Mouse (Mus musculus): ENCODE measurements around the gene Ppp1r15a. TPM values are rescaled to one million over a fixed set of nuclear protein-coding genes. Genes with fewer than 3 reads are reported as not detected.

Gene Ppp1r15a
- polyA plus RNA-seq (2014; fragmentation: Illumina TruSeq; extraction: RNeasy Lipid Tissue Mini Kit (QIAGEN cat#74804); ENCODE audit: low read depth, low replicate concordance), result 0.95 TPM

DNA sequence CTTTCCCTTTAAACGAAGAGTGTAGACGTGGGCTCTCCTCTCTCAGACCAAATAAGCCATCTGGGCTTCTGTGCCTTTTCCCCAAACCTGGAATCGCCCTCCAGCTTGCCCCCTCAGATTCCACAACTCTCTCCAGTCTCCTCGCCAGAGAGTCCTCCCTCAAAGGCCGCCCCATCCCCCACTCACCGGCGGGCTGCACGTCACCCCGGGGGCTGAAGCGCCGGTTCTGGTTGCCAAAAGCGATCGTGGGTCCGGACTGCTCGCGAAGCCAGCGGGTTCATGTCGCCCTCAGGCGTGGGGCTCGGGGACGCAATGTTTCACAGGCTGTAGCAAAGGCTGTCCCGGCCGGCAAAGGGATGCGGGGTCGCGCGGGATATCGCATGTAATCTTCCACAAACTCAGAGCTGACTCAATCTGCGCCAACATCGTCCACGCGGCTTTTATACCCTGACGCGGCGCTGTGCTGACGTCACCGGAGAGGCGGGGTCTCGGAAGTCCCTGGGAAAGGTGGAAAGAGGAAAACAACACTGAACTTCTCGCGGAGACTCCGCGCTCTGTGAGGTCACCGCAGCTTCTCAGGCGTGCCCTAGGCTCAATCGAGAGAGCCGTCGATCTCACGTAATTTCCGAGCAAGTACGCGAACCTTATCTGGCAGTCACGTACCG, at the start of gene Ppp1r15a, which contains the start of gene Plekha4:
Gene Ppp1r15a, minus strand, starts transcription at position 460 of the 665 bp plus-strand sequence.
Gene Plekha4, plus strand, starts transcription at position 522 of the 665 bp plus-strand sequence.

DNA sequence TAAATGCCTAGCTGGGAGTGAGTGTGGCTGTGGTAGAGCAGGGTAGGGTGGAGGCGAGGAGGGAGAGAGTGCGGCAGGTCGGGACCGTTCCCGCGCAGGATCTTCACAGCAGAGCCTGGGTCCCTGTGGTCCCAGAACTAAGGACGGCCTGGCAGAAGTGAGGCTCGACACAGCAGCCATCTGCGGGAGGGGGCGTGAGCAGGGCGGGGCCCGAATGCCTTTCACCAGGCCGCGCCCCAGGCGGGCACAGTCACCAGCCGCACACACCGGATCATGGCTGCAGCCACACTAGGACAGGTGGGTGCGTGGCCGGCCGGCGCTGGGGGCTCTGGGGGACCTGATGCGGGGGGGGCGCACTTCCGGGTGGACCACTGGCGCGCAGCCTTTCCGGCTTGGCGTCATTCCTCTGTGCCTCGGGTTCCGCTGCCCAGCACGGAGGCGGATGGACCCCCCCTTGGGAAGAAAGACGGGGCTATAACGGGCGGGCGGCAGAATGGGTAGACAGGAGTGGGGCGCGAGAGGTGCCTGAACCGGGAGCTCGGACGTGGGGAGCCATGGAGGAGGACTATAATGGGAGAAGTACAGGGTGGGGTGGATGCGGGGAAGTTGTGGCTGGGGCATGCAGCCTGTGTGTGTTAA, 44.2 kb upstream of the Ppp1r15a start, which contains the start of gene Bcat2:
Gene Bcat2, plus strand, starts transcription at position 51 of the 639 bp plus-strand sequence.

DNA sequence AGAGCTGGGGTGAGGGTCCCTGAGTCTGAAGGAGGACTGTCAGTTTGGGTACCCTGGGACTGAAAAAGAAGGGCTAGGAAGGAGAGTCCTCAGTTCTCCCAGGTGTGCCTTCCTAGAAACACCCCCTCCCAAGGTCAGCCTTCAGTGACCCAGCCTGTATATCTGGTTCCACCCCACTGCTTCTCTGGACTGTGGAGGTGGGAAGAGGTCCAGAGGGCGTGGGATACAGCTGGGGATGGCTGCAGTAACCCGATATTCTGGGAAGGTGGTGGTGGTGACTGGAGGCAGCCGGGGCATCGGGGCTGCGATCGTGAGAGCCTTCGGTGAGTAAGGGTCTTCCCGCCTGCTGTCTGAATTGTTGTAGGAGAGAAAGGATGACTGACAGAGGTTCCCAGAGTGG, 28.7 kb upstream of the Ppp1r15a start, which contains the start of gene Hsd17b14:
Gene Hsd17b14, plus strand, starts transcription at position 150 of the 400 bp plus-strand sequence.

DNA sequence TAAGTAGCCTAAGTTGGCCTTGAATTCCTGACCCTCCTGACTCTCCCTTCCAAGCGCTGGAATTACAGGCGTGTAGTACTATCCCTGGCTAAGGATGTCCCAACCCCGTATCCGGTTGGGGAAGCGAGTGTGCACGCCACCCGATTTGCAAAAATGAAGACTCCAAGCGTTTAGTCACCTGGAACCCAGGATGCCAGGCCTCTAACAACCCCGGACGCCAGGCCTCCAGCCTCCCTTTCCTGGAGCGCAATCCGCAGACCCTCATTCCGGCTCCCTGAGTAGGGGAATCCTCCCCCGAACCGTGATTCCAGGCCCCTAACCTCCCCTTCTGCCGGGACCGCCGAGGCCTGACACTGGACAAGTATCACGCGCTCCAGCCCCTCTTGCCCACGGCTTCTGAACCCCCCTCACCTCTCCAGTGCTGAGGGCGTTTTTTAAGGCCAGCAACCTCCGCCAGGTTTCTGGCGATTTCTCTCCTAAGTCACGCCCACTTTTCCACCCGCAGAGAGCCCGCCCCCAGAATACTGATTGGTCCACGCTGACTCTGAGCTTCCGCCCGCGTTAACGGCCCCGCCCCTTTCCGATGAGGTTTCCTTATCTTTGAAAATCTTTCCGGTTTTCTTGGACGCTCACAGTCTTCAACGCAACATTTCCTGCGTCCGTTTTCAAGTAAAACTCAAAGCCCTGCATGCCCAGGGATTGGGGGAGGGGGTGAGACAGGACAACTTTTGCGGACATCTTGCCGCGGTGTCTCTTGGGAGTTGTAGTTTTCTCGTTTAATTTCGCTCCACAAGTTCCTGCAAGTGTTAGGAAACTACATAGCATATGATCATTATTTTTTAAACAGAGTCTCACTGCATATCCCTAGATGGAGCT, 15.9 kb downstream of the Ppp1r15a start, which contains the start of gene Nucb1:
Gene Nucb1, minus strand, starts transcription at position 495 of the 876 bp plus-strand sequence.

DNA sequence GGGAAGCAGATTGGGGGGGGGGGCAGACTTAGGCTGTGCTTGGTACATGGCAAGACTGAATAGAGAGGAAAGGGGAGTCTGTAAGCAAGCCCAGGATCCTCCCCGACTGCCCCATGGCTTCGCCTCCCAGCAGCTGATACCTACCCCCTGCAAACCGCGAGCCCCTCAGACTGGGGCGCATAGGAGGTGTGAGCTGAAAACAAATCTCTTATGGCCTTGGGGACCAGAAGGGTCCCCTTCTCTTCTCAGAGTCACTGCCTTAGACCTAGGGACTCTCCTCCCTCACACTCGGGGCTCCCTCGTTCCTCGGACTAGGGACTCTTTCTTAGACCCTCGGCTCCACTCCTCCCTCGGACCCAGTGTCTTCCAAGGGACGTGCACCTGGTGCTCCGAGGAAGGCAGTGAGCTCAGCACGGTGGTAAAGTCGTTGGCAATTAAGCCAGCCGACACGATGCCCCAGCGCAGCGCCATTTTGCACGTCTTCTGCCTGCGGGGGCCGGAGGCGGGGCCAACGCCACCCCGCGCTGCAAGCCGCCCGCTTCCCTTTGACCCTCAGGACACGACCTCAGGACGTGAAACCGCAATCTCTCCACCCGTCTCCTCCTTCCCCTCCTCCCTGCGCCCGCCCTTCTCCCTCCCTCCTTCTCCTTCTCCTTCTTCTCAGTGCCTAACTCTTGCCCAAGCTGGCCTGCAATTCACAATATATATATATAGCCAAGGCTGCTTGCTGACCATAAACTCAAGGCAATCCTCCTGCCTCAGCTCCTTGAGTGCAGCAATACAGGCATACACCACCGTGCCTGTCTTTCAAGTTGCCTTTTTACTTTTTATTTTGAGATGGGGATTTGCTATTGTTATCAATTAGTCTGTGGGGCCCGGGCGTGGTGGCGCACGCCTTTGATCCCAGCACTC, 37.5 kb downstream of the Ppp1r15a start, which contains the start of gene Dhdh:
Gene Dhdh, minus strand, starts transcription at position 513 of the 912 bp plus-strand sequence.

DNA sequence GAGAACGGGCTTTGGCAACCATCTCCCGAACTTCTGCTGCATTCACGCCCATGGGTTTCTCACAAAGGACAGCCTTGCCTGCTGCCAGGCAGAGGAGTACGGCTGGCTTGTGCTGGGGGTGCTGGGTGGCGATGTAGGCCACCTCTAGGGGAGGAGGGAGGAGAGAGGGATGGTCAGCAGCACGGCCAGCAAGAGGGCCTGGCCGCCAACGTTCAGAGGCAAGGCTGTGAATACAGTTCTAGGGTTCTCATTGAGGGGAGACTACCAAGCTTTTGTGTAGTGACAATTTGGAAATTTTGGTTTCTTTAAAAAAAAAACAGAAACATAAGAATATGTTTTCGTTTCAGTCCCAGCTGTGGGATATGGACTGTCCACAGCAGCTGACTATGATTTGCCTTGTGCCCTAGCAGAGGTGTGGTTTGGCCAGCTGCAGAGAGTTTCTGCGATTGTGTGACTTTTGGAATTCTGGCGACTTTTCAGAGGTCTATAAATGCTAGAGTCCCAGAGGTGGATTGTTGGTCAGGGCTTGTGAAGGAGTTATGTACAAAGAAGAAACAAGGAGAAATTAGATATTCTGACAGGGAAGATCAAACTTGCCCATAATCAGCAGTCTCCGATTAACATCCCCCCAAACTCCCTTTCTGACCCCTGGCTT, 39.2 kb downstream of the Ppp1r15a start, which contains the start of gene Gm45808:
Gene Gm45808, minus strand, starts transcription at position 51 of the 655 bp plus-strand sequence.

DNA sequence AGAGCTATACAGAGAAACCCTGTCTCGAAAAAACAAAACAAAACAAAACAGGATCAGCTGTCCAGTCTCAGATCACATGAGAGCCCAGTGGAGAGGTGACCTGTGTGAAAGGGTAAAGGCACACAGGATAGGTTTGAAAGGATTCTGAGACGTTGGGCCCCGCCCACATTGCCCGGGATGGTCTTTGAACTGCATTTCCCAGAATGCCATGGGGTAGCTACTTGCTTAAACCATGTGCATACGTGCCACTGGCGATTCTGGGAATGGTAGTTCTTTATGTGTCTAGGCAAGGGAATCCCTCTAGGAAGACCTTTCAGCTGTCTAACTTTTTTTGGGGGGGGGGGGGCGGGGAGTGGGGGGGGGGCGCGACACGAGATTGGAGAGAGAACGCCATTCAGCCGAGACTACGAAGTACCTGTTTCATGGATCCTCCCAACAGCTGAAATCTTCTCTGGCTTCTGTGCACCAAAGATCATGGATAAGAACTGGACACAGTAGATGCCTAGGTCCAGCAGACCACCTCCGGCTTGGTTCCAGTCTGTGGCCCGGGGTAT, 44.6 kb downstream of the Ppp1r15a start, which contains the start of gene Tulp2:
Gene Tulp2, plus strand, starts transcription at position 504 of the 554 bp plus-strand sequence.

Other genes starting within 250 kb of the Ppp1r15a start
- gene Slc6a21, start 248.8 kb downstream of the Ppp1r15a start, polyA plus RNA-seq (2014; fragmentation: Illumina TruSeq; extraction: RNeasy Lipid Tissue Mini Kit (QIAGEN cat#74804); ENCODE audit: low read depth, low replicate concordance), result not detected
- gene Trpm4, start 192.5 kb downstream of the Ppp1r15a start, polyA plus RNA-seq (2014; fragmentation: Illumina TruSeq; extraction: RNeasy Lipid Tissue Mini Kit (QIAGEN cat#74804); ENCODE audit: low read depth, low replicate concordance), result not detected
- not detected for gene Hrc, start 191.0 kb downstream of the Ppp1r15a start, polyA plus RNA-seq (2014; fragmentation: Illumina TruSeq; extraction: RNeasy Lipid Tissue Mini Kit (QIAGEN cat#74804); ENCODE audit: low read depth, low replicate concordance)
- not detected for gene Ppfia3, start 159.2 kb downstream of the Ppp1r15a start, polyA plus RNA-seq (2014; fragmentation: Illumina TruSeq; extraction: RNeasy Lipid Tissue Mini Kit (QIAGEN cat#74804); ENCODE audit: low read depth, low replicate concordance)
- gene Lin7b, start 155.7 kb downstream of the Ppp1r15a start, polyA plus RNA-seq (2014; fragmentation: Illumina TruSeq; extraction: RNeasy Lipid Tissue Mini Kit (QIAGEN cat#74804); ENCODE audit: low read depth, low replicate concordance), result not detected
- 36.2 TPM for gene Snrnp70, start 130.5 kb downstream of the Ppp1r15a start, polyA plus RNA-seq (2014; fragmentation: Illumina TruSeq; extraction: RNeasy Lipid Tissue Mini Kit (QIAGEN cat#74804); ENCODE audit: low read depth, low replicate concordance)
- gene Kcna7, start 120.6 kb downstream of the Ppp1r15a start, polyA plus RNA-seq (2014; fragmentation: Illumina TruSeq; extraction: RNeasy Lipid Tissue Mini Kit (QIAGEN cat#74804); ENCODE audit: low read depth, low replicate concordance), result not detected
- gene Ntf5, start 112.6 kb downstream of the Ppp1r15a start, polyA plus RNA-seq (2014; fragmentation: Illumina TruSeq; extraction: RNeasy Lipid Tissue Mini Kit (QIAGEN cat#74804); ENCODE audit: low read depth, low replicate concordance), result not detected
- not detected for gene Lhb, start 105.4 kb downstream of the Ppp1r15a start, polyA plus RNA-seq (2014; fragmentation: Illumina TruSeq; extraction: RNeasy Lipid Tissue Mini Kit (QIAGEN cat#74804); ENCODE audit: low read depth, low replicate concordance)
- 0.64 TPM for gene Gys1, start 91.4 kb downstream of the Ppp1r15a start, polyA plus RNA-seq (2014; fragmentation: Illumina TruSeq; extraction: RNeasy Lipid Tissue Mini Kit (QIAGEN cat#74804); ENCODE audit: low read depth, low replicate concordance)
- 0.58 TPM for gene Ruvbl2, start 88.2 kb downstream of the Ppp1r15a start, polyA plus RNA-seq (2014; fragmentation: Illumina TruSeq; extraction: RNeasy Lipid Tissue Mini Kit (QIAGEN cat#74804); ENCODE audit: low read depth, low replicate concordance)
- gene Ftl1, start 66.4 kb downstream of the Ppp1r15a start, polyA plus RNA-seq (2014; fragmentation: Illumina TruSeq; extraction: RNeasy Lipid Tissue Mini Kit (QIAGEN cat#74804); ENCODE audit: low read depth, low replicate concordance), result 81.8 TPM
- 0.79 TPM for gene Bax, start 59.4 kb downstream of the Ppp1r15a start, polyA plus RNA-seq (2014; fragmentation: Illumina TruSeq; extraction: RNeasy Lipid Tissue Mini Kit (QIAGEN cat#74804); ENCODE audit: low read depth, low replicate concordance)
- gene Tulp2, start 44.4 kb downstream of the Ppp1r15a start, polyA plus RNA-seq (2014; fragmentation: Illumina TruSeq; extraction: RNeasy Lipid Tissue Mini Kit (QIAGEN cat#74804); ENCODE audit: low read depth, low replicate concordance), result not detected
- gene Gm45808, start 39.5 kb downstream of the Ppp1r15a start, polyA plus RNA-seq (2014; fragmentation: Illumina TruSeq; extraction: RNeasy Lipid Tissue Mini Kit (QIAGEN cat#74804); ENCODE audit: low read depth, low replicate concordance), result not detected
- 85.8 TPM for gene Dhdh, start 37.5 kb downstream of the Ppp1r15a start, polyA plus RNA-seq (2014; fragmentation: Illumina TruSeq; extraction: RNeasy Lipid Tissue Mini Kit (QIAGEN cat#74804); ENCODE audit: low read depth, low replicate concordance)
- 38.2 TPM for gene Nucb1, start 15.9 kb downstream of the Ppp1r15a start, polyA plus RNA-seq (2014; fragmentation: Illumina TruSeq; extraction: RNeasy Lipid Tissue Mini Kit (QIAGEN cat#74804); ENCODE audit: low read depth, low replicate concordance)
- gene Plekha4, start 62 bp upstream of the Ppp1r15a start, polyA plus RNA-seq (2014; fragmentation: Illumina TruSeq; extraction: RNeasy Lipid Tissue Mini Kit (QIAGEN cat#74804); ENCODE audit: low read depth, low replicate concordance), result not detected
- not detected for gene Hsd17b14, start 28.6 kb upstream of the Ppp1r15a start, polyA plus RNA-seq (2014; fragmentation: Illumina TruSeq; extraction: RNeasy Lipid Tissue Mini Kit (QIAGEN cat#74804); ENCODE audit: low read depth, low replicate concordance)
- gene Bcat2, start 43.9 kb upstream of the Ppp1r15a start, polyA plus RNA-seq (2014; fragmentation: Illumina TruSeq; extraction: RNeasy Lipid Tissue Mini Kit (QIAGEN cat#74804); ENCODE audit: low read depth, low replicate concordance), result 3.7 TPM
- gene Fgf21, start 89.2 kb upstream of the Ppp1r15a start, polyA plus RNA-seq (2014; fragmentation: Illumina TruSeq; extraction: RNeasy Lipid Tissue Mini Kit (QIAGEN cat#74804); ENCODE audit: low read depth, low replicate concordance), result not detected
- gene Fut1, start 91.0 kb upstream of the Ppp1r15a start, polyA plus RNA-seq (2014; fragmentation: Illumina TruSeq; extraction: RNeasy Lipid Tissue Mini Kit (QIAGEN cat#74804); ENCODE audit: low read depth, low replicate concordance), result not detected
- not detected for gene Izumo1, start 95.5 kb upstream of the Ppp1r15a start, polyA plus RNA-seq (2014; fragmentation: Illumina TruSeq; extraction: RNeasy Lipid Tissue Mini Kit (QIAGEN cat#74804); ENCODE audit: low read depth, low replicate concordance)
- gene Rasip1, start 101.2 kb upstream of the Ppp1r15a start, polyA plus RNA-seq (2014; fragmentation: Illumina TruSeq; extraction: RNeasy Lipid Tissue Mini Kit (QIAGEN cat#74804); ENCODE audit: low read depth, low replicate concordance), result not detected
- not detected for gene Mamstr, start 113.7 kb upstream of the Ppp1r15a start, polyA plus RNA-seq (2014; fragmentation: Illumina TruSeq; extraction: RNeasy Lipid Tissue Mini Kit (QIAGEN cat#74804); ENCODE audit: low read depth, low replicate concordance)
- not detected for gene Fut2, start 140.1 kb upstream of the Ppp1r15a start, polyA plus RNA-seq (2014; fragmentation: Illumina TruSeq; extraction: RNeasy Lipid Tissue Mini Kit (QIAGEN cat#74804); ENCODE audit: low read depth, low replicate concordance)
- gene Ntn5, start 157.8 kb upstream of the Ppp1r15a start, polyA plus RNA-seq (2014; fragmentation: Illumina TruSeq; extraction: RNeasy Lipid Tissue Mini Kit (QIAGEN cat#74804); ENCODE audit: low read depth, low replicate concordance), result not detected
- not detected for gene Sec1, start 168.1 kb upstream of the Ppp1r15a start, polyA plus RNA-seq (2014; fragmentation: Illumina TruSeq; extraction: RNeasy Lipid Tissue Mini Kit (QIAGEN cat#74804); ENCODE audit: low read depth, low replicate concordance)
- not detected for gene Car11, start 173.6 kb upstream of the Ppp1r15a start, polyA plus RNA-seq (2014; fragmentation: Illumina TruSeq; extraction: RNeasy Lipid Tissue Mini Kit (QIAGEN cat#74804); ENCODE audit: low read depth, low replicate concordance)
- gene Dbp, start 178.8 kb upstream of the Ppp1r15a start, polyA plus RNA-seq (2014; fragmentation: Illumina TruSeq; extraction: RNeasy Lipid Tissue Mini Kit (QIAGEN cat#74804); ENCODE audit: low read depth, low replicate concordance), result 2.3 TPM
- gene Rpl18, start 189.2 kb upstream of the Ppp1r15a start, polyA plus RNA-seq (2014; fragmentation: Illumina TruSeq; extraction: RNeasy Lipid Tissue Mini Kit (QIAGEN cat#74804); ENCODE audit: low read depth, low replicate concordance), result 8.0 TPM
- gene Sphk2, start 191.7 kb upstream of the Ppp1r15a start, polyA plus RNA-seq (2014; fragmentation: Illumina TruSeq; extraction: RNeasy Lipid Tissue Mini Kit (QIAGEN cat#74804); ENCODE audit: low read depth, low replicate concordance), result 1.6 TPM
- not detected for gene Fam83e, start 194.9 kb upstream of the Ppp1r15a start, polyA plus RNA-seq (2014; fragmentation: Illumina TruSeq; extraction: RNeasy Lipid Tissue Mini Kit (QIAGEN cat#74804); ENCODE audit: low read depth, low replicate concordance)
- not detected for gene Spaca4, start 199.5 kb upstream of the Ppp1r15a start, polyA plus RNA-seq (2014; fragmentation: Illumina TruSeq; extraction: RNeasy Lipid Tissue Mini Kit (QIAGEN cat#74804); ENCODE audit: low read depth, low replicate concordance)

Measured in liver, adult 10 weeks (tissue).